ENCODE assay signal across 11 mouse cellular contexts in genomic region chr1:134097080-134097855, GRCm38 (mm10). TPM values are rescaled to one million over a fixed set of nuclear protein-coding genes. Genes with fewer than 3 reads are reported as not detected.
A peak's percentile ranks its signal among the peaks of the same experiment; 100 is the strongest.
DNase-seq lines count a peak whose midpoint lies in the region; ATAC-seq and TF ChIP-seq lines count a peak whose summit lies in the region.
"Had no signal": no experiment of that assay in that cellular context is flagged by ENCODE, and none has a peak within 500 bp of the region (broad histone marks: within the 10 kb centered on the region; RNA-seq: fewer than 3 reads in every experiment).

No protein-coding gene starts in this region.

- H3K27me3 ChIP-seq in heart, embryonic 16.5 days (ENCODE audit: control insufficient read depth, insufficient read depth, low read length) = no peaks in the 10 kb centered on the region
- H3K27me3 ChIP-seq in liver, postnatal 0 days (ENCODE audit: insufficient read depth, low read length) = no peaks in the 10 kb centered on the region
- H3K27me3 ChIP-seq in small intestine, adult 2 months (ENCODE audit: control insufficient read depth, insufficient read depth, low read length) = no peaks in the 10 kb centered on the region

- peak overlapping the region; percentile 100 for H3K27ac ChIP-seq in heart, embryonic 16.5 days (ENCODE audit: low read length)
- H3K27ac ChIP-seq in liver, postnatal 0 days (ENCODE audit: low read depth) = peak overlapping the region; percentile 99
- peak overlapping the region; percentile 94 for H3K27ac ChIP-seq in small intestine, adult 2 months (ENCODE audit: insufficient read depth, low read depth, low read length)

- TF ChIP-seq EP300 in liver, postnatal 0 days (IDR thresholded peaks at IDR 0.05; ENCODE audit: low read depth) = no peak

- no peak overlapping the region for H3K4me3 ChIP-seq in lung, adult 2 months (replicated peaks; ENCODE audit: extremely low read depth, low read depth, low read length)
- H3K4me3 ChIP-seq in heart, embryonic 16.5 days (ENCODE audit: low read length) = no peak overlapping the region
- no peak overlapping the region for H3K4me3 ChIP-seq in liver, postnatal 0 days (ENCODE audit: low read depth, low read length)
- H3K4me3 ChIP-seq in small intestine, adult 2 months (ENCODE audit: low read depth, low read length) = no peak overlapping the region

- 0 out of 2 replicates have a peak, but pooled peaks have one; percentile 18 for TF ChIP-seq POLR2A in lung, adult 2 months (IDR thresholded peaks at IDR 0.05; ENCODE audit: borderline replicate concordance, extremely low read depth, low read depth, low read length)
- no peak for TF ChIP-seq POLR2A in small intestine, adult 2 months (IDR thresholded peaks at IDR 0.05; ENCODE audit: low read depth, low read length)

- peaks cover 51% of the 10 kb centered on the region for H3K4me1 ChIP-seq in lung, adult 2 months (ENCODE audit: control insufficient read depth, insufficient read depth, low read length)
- peaks cover 71% of the 10 kb centered on the region for H3K4me1 ChIP-seq in heart, embryonic 16.5 days (ENCODE audit: control insufficient read depth, insufficient read depth, low read length)
- H3K4me1 ChIP-seq in liver, postnatal 0 days (ENCODE audit: insufficient read depth) = peaks cover 71% of the 10 kb centered on the region
- H3K4me1 ChIP-seq in small intestine, adult 2 months (ENCODE audit: control insufficient read depth, insufficient read depth, insufficient read length, low read length) = peaks cover 61% of the 10 kb centered on the region

- no peak for TF ChIP-seq CTCF in lung, adult 2 months (IDR thresholded peaks at IDR 0.05; ENCODE audit: insufficient read depth, low read length)
- no peak for TF ChIP-seq CTCF in liver, postnatal 0 days (IDR thresholded peaks at IDR 0.05; ENCODE audit: low read depth)
- no peak for TF ChIP-seq CTCF in small intestine, adult 2 months (IDR thresholded peaks at IDR 0.05; ENCODE audit: extremely low read depth, insufficient read length, insufficient replicate concordance, low read depth, low read length)

- 70% methylated on average over 7 of the region's 7 CpGs for WGBS in lung, adult 2 months
- 85% methylated on average over 7 of the region's 7 CpGs for WGBS in heart, embryonic 16.5 days
- 69% methylated on average over 7 of the region's 7 CpGs for WGBS in liver, postnatal 0 days (ENCODE audit: insufficient replicate concordance)
- WGBS in small intestine, adult 2 months = 31% methylated on average over 7 of the region's 7 CpGs

- no peaks in the 10 kb centered on the region for H3K36me3 ChIP-seq in heart, embryonic 16.5 days (ENCODE audit: control insufficient read depth, insufficient read depth)
- no peaks in the 10 kb centered on the region for H3K36me3 ChIP-seq in liver, postnatal 0 days (replicated peaks; ENCODE audit: insufficient read depth, low read length)
- no peaks in the 10 kb centered on the region for H3K36me3 ChIP-seq in small intestine, adult 2 months (ENCODE audit: control insufficient read depth, insufficient read depth, low read length)

- ATAC-seq in heart, embryonic 16.5 days (replicated peaks; ENCODE audit: extremely low read depth, insufficient read depth, low FRiP score) = no peak
- ATAC-seq in liver, postnatal 0 days = no peak
- no peak for ATAC-seq in activated CD4-positive, CD25-positive, alpha-beta regulatory T cell, adult 4 months

- peak overlapping the region; percentile 27; the same call in 1 of the 2 replicates for H3K4me2 ChIP-seq in heart, embryonic 16.5 days (ENCODE audit: low read depth, low read length)
- peak overlapping the region; percentile 75 for H3K4me2 ChIP-seq in liver, postnatal 0 days (ENCODE audit: low read depth, low read length)

- peak; percentile 52 for DNase-seq in lung, adult 2 months
- DNase-seq in lung, postnatal 14 days = no peak
- DNase-seq in liver, postnatal 0 days = no peak
- no peak for DNase-seq in spleen, adult 12 weeks (ENCODE audit: low spot score)
- DNase-seq in cerebellum, adult 11-12 months = no peak
- DNase-seq: cerebellum, postnatal 25 days; gastrocnemius, postnatal 25 days had no signal

- peak overlapping the region; percentile 37 for H3K9ac ChIP-seq in heart, embryonic 16.5 days (ENCODE audit: low read length)
- peak overlapping the region; percentile 27 for H3K9ac ChIP-seq in liver, postnatal 0 days (replicated peaks)

- no peaks in the 10 kb centered on the region for H3K9me3 ChIP-seq in heart, embryonic 16.5 days (replicated peaks; ENCODE audit: control insufficient read depth, low read length)
- no peaks in the 10 kb centered on the region for H3K9me3 ChIP-seq in liver, postnatal 0 days (ENCODE audit: low read length)

RNA-seq across cellular contexts. Expression of gene Chit1, which starts 13.8 kb away (rescaled TPM):
- 14.1 TPM in 1 of 2 replicates, not detected in the other for polyA plus RNA-seq in lung, adult 2 months (2012; rRNA removed)
- polyA plus RNA-seq in heart, embryonic 16.5 days (2015; fragmentation: Nextera tagmentation; extraction: Ambion mirVana) = 0.31 and 0.46 TPM in 2 replicates
- 0.26 TPM in 2 replicates for polyA plus RNA-seq in liver, postnatal 0 days (2015; fragmentation: Nextera tagmentation; extraction: Ambion mirVana)
- polyA plus RNA-seq in small intestine, adult 2 months (2012; rRNA removed) = 1.6 TPM in 1 of 2 replicates, not detected in the other
- polyA plus RNA-seq in activated CD4-positive, CD25-positive, alpha-beta regulatory T cell, adult 4 months (2017; shearing (Covaris generic)) = not detected
- polyA plus RNA-seq: liver, adult 2 months had no signal

RNA-seq across cellular contexts. Expression of gene Btg2, which starts 18.3 kb away (rescaled TPM):
- 75.9 and 109 TPM in 2 replicates for polyA plus RNA-seq in lung, adult 2 months (2012; rRNA removed)
- 49.5 and 50.9 TPM in 2 replicates for polyA plus RNA-seq in heart, embryonic 16.5 days (2015; fragmentation: Nextera tagmentation; extraction: Ambion mirVana)
- 60.1 and 62.6 TPM in 2 replicates for polyA plus RNA-seq in liver, postnatal 0 days (2015; fragmentation: Nextera tagmentation; extraction: Ambion mirVana)
- polyA plus RNA-seq in small intestine, adult 2 months (2012; rRNA removed) = 18.0 and 73.7 TPM in 2 replicates
- polyA plus RNA-seq in activated CD4-positive, CD25-positive, alpha-beta regulatory T cell, adult 4 months (2017; shearing (Covaris generic)) = 100 to 1,000 TPM; 174 to 181 TPM
